Mouse (Mus musculus) left cerebral cortex, postnatal 36 days (tissue): ENCODE measurements around the gene Tbx3. TPM values are rescaled to one million over a fixed set of nuclear protein-coding genes. Genes with fewer than 3 reads are reported as not detected.
A peak's percentile ranks its signal among the peaks of the same experiment; 100 is the strongest.

Source experiments
- DNase-seq, 2 experiments: peaks; one replicate each; pipeline ENCODE4 v3.0.0; 2021 to 2022; ENCODE audit warnings: low spot score in 2 of 2, mixed read lengths in 1 of 2
- intact Hi-C: fragments of 180-260 bp; cut with DNase I; formaldehyde crosslinking; loops from one replicate; pipeline ENCODE4 v1.15.1; 2025
- total RNA-seq, 2 experiments: library from RNA; stranded (reverse); gene quantifications; 2 replicates each; pipeline ENCODE4 v1.2.3; 2021

Gene Tbx3
- total RNA-seq, 2 experiments from 2014 or later = 4.3 to 4.9 TPM

- no peak for DNase-seq
- intact Hi-C loops = no loop called here
Observed at GRCm38 (mm10) chr5:119688914-119689420, 18.5 kb downstream of the Tbx3 start.

- intact Hi-C loops = no loop called here
Observed at GRCm38 (mm10) chr5:119689501-119689900, 19.0 kb downstream of the Tbx3 start.

GRCm38 (mm10) chr5:119691075-119691474 lies 20.6 kb downstream of the Tbx3 start:
- DNase-seq = peak; percentile 56 to 74
- intact Hi-C loops = loop anchor here (1.0 kb wide), 2 partner anchors 812 to 910 kb away; no protein-coding TSS in a partner anchor

More at GRCm38 (mm10) chr5:119689501-119689900, 19.0 kb downstream of the Tbx3 start:
- no peak for DNase-seq

GRCm38 (mm10) chr5:119692425-119692824 lies 22.0 kb downstream of the Tbx3 start:
- no peak for DNase-seq
- intact Hi-C loops = no loop called here

- intact Hi-C loops = no loop called here
Observed at GRCm38 (mm10) chr5:119694914-119695313, 24.4 kb downstream of the Tbx3 start.

GRCm38 (mm10) chr5:119703031-119703430 lies 32.6 kb downstream of the Tbx3 start:
- intact Hi-C loops = no loop called here

More at GRCm38 (mm10) chr5:119694914-119695313, 24.4 kb downstream of the Tbx3 start:
- no peak for DNase-seq

GRCm38 (mm10) chr5:119704900-119705299 lies 34.4 kb downstream of the Tbx3 start:
- DNase-seq = no peak
- intact Hi-C loops = no loop called here

More at GRCm38 (mm10) chr5:119703031-119703430, 32.6 kb downstream of the Tbx3 start:
- no peak for DNase-seq

GRCm38 (mm10) chr5:119706467-119706866 lies 36.0 kb downstream of the Tbx3 start:
- intact Hi-C loops = no loop called here
- no peak for DNase-seq

GRCm38 (mm10) chr5:119708850-119709585 lies 38.5 kb downstream of the Tbx3 start:
- no peak for DNase-seq
- intact Hi-C loops = no loop called here

- no peak for DNase-seq
- intact Hi-C loops = no loop called here
Observed at GRCm38 (mm10) chr5:119709826-119710559, 39.5 kb downstream of the Tbx3 start.

- no peak for DNase-seq
- intact Hi-C loops = no loop called here
Observed at GRCm38 (mm10) chr5:119710756-119711155, 40.3 kb downstream of the Tbx3 start.

GRCm38 (mm10) chr5:119711626-119712025 lies 41.2 kb downstream of the Tbx3 start:
- intact Hi-C loops = loop anchor here (2.0 kb wide), 1 partner anchor 931 kb away; no protein-coding TSS in a partner anchor
- DNase-seq = no peak

GRCm38 (mm10) chr5:119712679-119713246 lies 42.3 kb downstream of the Tbx3 start:
- intact Hi-C loops = loop anchor here (2.0 kb wide), 1 partner anchor 932 kb away; no protein-coding TSS in a partner anchor
- peak; percentile 56 to 57 for DNase-seq

- no peak for DNase-seq
- intact Hi-C loops = no loop called here
Observed at GRCm38 (mm10) chr5:119720471-119721265, 50.2 kb downstream of the Tbx3 start.

GRCm38 (mm10) chr5:119732978-119733377 lies 62.5 kb downstream of the Tbx3 start:
- no peak for DNase-seq
- intact Hi-C loops = no loop called here
